Mouse (Mus musculus) heart, adult 18-20 months (tissue): ENCODE measurements around the gene Smyd5. TPM values are rescaled to one million over a fixed set of nuclear protein-coding genes. Genes with fewer than 3 reads are reported as not detected.
"Not testable (repeated sequence)": the region's sequence is repeated elsewhere in the genome, so short reads cannot be mapped to it uniquely, and the experiment has no call there.

Experiments
- DNase-seq, 2 experiments: peaks; one replicate each; pipeline ENCODE4 v3.0.0; 2021 to 2022; ENCODE audit warnings: mixed read lengths in 1 of 2
- total RNA-seq, 2 experiments: library from RNA; stranded (reverse); gene quantifications; 2 replicates each; pipeline ENCODE4 v1.2.3; 2021

Gene Smyd5
- total RNA-seq, 2 experiments from 2014 or later = 11.5 to 13.1 TPM

DNA sequence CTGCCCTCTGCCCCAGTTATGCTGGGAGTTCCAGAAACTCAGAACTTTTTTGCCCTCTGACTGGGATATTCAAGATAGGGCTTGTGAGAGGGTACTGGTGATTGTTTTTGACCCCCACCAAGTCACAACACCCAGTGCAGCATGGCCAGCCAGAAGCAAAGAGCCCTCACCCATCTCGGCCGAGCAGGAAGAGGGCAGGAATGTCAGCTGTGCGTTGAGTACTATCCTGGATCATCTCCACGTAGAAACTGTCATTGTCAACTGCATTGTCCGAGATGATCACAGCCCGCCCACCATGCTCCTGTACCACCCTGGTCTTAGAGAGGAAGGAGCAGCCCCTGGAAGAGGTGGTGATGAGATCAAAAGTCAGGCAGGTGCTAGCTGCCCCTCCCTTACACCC is 15.6 kb downstream of the Smyd5 start:
- no peak for DNase-seq

DNA sequence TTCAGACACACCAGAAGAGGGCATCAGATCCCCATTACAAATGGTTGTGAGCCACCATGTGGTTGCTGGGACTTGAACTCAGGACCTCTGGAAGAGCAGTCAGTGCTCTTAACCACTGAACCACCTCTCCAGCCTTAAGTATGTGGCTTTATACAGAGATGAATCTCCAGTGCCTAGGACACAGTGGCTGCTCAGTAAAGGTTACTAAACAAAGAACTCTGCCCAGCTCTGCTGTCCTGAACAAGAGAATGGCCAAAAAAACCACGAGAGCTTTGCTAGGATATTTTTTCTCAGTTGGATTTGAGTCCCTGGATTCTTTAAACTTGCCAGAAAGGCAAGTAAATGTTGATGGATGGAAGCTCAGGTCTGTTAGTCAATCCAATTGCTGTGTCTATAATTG is 18.4 kb downstream of the Smyd5 start:
- not testable (repeated sequence) for DNase-seq

DNA sequence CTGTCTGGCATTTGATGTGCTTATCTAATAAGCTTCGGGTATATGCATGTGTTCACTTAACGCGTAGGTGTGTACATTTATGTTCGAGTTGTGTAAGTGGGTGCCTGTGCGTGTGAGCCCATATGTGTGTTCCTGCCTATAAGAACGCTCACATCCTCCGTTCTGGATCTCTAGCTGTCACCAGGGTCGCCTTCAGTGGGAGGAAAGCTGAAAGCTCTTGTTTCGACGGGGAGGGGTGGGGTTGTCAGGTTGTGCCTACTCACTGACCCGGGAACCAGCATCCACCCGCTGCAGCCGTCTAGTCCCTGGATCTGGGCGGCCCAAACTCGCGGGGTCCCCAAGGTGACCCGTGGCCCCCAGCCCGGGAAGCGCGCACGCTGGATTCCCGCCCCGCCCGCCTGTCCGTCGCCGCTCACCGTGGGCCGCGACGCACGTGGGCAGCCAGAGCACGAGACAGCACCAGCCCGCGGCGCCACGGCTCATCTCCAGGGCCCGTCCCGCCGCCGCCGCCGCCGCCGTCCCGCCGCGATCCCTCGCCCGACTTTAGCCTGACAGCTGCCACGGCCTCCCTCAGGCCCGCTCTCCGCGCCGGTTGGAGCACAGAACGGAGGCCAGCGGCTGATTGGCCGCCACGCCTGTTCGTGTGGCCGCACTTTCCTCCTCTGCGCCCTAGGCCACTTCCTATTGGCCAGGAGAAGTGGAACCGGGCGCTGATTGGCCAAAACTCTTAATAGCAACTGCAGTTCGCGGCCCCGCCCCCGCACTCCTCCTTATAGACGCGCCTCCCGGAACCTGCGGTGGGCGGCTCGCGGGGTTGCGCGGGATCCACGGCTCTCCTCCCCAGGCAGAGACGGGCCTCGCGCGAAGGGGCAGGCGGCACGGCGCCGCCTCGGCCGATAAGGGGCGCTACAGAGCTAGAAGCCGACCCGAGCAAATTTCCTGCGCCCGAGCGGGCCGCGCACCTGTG is 19.2 kb downstream of the Smyd5 start, which contains the start of gene Cct7:
TSS of gene Cct7 (plus strand) at position 818 of the 967 bp plus-strand sequence.
- peak; percentile 99 for DNase-seq

DNA sequence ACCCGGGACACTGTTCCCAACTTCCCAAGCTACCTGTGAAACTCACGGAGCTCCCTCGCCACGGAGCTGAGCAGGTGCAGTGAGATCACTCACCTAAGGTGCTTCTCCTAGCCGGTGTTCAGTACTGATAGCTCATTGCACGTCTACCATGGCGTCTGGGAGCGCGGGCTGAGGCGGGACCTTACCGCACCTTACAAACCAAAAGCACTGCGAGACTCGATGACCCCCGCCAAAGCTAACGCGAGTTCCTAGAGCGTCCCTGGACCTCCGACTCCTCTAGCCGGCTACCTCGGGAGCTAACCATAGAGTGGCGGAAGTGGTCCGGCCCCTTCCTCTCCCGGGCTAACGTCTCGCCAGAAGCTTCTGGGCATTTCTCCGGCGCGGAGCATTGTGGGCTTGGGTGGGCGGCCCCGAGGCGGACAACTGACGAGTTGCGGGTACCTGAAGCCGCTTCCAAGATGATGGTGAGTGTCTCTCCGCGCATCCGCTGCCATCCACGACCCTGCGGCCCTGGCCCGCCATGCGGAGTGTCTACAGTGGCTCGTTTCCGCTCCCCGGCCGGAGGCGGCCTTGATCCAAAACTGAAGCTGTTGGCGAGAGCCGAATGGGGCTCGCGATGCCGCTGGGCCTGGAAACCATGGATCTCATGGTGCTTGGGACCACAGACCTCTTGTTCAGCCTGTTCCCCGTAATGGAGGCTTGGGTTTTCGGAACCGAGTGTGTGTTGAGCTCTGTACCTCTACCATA is 20.0 kb downstream of the Smyd5 start, which contains the start of gene Pradc1:
TSS of gene Pradc1 (minus strand) at position 307 of the 747 bp plus-strand sequence.
- peak; percentile 99 for DNase-seq

DNA sequence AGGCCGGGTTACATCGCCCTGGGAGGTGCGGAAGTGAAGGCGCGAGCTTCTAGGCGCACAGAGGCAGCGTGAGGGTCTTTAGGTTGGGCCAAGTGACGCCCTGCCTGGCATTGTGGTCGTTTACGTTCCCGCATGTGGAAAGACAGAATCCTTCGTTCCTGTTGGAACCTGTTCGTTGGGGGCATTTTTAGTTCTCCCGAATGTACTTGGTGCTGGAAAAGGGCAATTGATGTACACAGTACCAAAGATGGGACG is 20.5 kb downstream of the Smyd5 start:
- DNase-seq = no peak

DNA sequence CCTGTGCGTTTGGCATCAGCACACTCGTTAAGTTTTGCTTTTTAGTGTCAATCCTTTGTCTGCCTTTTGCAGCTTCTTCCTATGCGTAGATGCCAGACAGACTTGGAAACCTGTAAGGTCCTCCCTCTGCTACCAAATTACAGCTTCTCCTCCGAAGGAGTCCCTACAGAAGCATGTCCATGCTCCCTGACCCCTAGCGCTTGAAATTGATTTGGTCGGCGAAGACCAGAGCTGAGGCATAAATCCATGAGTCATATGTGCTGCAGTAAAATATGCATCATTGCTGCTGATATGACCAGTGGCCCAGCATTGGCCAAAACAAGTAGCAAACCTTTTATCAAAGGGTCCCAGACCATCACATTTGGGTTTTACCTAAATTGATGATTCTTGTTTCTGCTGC is 21.0 kb downstream of the Smyd5 start:
- DNase-seq = no peak

DNA sequence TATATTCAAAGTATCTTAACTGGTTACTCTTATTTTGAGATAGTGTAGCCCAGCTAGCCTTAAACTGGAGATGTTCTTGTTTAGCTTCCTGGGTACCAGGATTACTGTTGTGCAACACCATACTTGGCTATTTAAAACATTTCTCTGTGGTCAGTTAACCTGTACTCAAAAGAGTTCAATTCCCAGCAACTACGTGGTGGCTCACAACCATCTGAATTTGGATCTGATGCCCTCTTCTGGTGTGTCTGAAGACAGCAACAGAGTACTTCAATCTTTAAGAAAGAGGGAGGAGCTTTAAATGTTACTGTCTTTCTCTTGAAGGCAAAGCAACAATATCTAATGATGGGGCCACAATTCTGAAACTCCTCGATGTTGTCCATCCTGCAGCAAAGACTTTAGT is 27.8 kb downstream of the Smyd5 start:
- no peak for DNase-seq

DNA sequence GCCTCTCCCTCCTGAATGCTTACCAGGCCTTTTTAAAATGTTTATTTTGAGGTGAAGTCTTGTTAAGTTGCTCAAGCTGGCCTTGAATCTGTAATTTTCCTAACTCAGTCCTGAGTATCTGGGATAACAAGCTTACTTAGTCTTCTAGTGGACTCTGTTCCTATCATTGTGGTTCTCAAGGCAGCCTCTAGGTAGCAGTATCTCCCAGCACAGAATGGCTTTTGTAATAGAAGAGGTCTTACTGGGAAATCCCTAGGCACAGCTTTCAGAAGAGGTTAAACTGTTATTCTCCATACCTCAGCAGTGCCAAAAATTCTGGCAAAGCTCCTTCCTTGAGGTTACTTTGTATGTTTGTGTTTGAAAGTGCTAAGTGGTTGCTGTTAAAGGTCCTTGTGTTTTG is 33.6 kb downstream of the Smyd5 start:
- no peak for DNase-seq

DNA sequence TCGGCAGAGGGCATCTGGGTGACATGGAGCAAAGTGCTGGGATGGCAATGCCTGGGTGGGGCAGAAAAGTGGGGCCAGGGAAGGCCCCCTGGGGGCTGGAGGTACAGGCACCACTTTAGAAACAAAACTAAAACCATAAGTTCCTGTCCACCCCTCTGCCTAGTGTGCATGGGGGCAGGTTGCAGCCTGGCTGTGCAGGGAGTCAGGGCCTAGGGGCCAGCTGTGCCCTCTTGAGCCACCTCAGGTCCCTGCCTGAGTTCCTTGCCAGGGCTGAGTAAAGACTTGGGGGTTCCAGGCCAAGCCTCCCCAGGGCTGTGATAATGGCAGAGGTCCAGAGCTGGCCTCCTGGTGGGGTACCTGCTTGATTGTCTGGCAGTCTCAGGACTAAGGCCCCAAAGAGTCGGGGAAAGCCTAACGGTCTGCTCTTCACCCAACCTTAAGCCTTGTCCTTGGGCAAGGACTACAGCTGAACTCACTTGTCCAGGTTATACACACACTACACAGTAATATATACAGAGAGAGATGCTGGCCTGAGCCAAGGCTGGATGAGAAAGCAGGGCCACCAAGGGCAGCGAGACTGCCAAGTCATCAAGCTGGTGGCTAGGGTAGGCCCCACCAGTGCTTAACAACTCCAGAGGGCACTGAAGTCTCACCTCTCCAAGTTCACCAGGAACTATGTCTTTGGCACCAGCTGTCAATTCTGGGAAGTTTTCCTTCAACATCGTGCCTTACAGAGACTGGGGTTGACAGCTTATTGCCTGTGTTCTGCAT is 38.1 kb downstream of the Smyd5 start:
- DNase-seq = no peak

DNA sequence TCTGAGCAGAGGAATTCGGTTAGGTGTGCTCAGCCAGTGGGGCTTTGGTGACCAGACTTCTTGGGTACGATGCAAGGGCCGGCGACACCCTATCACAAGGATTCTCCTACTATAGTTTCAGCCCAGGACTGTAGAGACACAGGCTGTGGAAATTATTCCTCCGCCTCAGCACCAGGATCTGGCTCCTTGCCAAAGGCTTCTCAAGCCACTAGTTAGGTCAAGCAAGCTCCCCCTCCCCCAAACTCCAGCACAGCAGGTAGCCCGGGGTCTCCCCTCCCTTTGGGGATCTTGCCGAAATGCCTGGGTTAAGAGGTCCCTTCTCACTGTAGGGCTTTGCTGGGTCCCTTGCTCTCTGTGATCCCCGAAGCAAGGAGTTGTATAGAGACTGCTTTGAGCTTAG is 40.2 kb downstream of the Smyd5 start:
- DNase-seq = no peak

DNA sequence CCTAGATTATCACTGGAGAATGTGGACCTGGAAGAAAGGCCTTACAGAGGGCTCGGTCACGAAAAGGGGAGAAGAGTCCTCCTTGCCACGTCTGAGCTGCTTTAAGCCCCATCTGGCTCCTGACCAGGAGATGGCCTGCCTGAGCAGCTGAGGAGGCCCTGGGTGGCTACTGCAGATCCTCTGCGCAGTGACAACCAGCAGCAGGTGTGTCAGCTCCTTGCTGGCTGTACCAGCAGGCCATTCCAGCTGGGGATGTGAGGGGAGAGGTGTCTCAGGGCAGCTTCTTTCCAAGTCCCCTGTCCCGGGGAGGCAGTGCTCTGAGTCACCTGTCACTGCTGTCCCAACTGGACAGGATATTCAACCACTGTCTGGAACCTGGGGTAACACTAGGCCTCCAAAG is 40.8 kb downstream of the Smyd5 start:
- no peak for DNase-seq

DNA sequence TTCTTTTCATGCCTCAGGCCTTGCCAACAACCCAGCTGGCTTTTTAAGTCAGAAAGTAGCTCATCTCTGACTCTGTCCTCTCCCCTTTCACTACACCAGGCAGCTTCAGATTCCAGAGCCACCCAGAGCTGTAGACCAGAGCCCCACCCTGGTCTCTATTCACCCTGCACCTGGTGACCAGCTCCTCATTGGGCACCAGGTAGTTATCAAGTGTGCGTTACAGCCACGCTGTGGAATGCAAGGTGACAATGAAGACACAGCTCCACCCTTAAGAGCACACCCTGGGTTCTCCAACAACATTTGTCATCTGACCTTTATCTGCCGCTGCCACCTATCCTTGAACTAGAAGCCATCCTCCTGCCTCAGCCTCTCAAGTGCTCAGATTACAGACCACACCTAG is 43.8 kb downstream of the Smyd5 start:
- no peak for DNase-seq

DNA sequence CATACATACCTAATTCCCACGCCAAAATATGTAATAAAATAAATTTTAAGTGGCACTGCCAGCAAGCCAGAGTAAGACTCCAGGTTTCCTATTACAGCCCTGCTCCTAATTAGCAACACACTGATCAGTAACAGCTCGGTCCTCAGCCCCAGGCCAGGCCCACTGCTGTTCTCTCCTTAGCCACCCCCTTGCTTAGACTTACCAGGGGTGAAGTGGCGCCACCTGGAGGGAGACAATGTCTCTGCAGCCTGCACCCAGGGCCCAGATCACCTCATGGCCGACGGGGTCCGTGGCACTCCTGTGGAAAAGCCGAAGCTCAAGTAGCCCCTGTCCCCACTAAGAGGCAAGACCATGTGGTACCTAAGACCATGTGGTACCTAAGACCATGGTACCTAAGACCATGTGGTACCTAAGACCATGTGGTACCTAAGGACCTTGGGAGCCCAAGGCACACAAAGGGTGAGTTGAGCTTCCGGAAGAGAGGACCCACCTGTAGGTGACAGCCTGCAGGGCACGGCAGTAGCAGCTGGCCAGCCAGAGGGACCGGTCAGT is 45.7 kb downstream of the Smyd5 start:
- DNase-seq = no peak

DNA sequence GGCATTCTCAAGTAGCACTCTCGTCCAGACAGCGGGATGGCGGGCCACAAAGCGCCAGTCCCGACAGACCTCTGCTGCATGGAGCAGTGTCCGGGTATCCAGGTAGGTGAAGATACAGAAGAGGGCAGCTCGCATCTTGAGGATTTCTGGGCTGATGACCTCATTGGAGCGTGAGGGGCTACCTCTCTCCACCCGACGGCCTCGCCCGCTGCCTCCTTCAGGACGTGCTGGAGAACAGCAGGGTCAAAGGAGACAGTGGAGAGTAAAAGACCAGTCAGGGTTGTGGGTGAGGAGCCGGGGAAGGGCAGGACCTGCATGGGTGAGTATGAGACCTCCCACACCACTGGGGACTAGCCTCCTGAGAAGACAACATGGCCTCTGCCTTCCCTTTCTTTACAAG is 46.6 kb downstream of the Smyd5 start:
- no peak for DNase-seq

DNA sequence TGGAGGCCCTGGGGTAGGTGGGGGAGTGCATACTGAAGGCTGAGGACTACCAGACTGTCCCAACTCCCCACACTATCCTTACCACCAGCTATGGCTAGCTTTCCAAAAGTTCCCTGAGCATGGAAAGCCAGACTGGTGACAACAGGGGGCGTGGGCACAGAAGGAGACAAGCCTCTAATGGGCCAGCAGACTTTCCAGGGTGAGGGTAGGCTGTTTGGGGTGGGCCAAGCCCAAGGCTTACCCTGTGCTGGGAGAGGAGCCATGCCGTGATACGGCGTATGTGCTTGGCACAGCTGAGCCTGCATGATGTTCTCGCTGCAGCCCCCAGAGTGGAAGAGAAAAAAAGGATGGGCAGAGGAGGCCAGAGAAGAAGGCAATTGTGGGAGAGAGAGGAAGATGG is 48.2 kb downstream of the Smyd5 start:
- DNase-seq = no peak

DNA sequence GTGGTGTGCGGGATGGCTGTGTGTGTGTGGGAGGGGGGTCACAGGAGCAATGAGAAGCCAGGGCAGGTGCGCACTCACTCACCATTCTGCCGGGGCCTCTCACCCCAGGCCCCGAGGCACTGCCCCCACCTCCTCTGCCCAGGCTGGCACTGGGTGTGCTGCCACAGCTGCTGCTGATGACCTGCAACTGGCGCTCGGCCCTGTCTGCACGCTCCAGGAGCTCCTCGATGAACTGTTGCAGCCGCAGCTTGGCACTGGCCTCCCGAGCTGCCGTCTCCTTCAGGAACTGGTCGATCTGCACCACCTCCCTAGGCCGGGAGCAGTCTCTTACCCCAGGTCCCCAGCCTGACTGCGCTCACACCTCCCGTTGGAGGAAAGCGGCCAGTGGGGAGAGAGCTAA is 48.9 kb downstream of the Smyd5 start:
- no peak for DNase-seq

DNA sequence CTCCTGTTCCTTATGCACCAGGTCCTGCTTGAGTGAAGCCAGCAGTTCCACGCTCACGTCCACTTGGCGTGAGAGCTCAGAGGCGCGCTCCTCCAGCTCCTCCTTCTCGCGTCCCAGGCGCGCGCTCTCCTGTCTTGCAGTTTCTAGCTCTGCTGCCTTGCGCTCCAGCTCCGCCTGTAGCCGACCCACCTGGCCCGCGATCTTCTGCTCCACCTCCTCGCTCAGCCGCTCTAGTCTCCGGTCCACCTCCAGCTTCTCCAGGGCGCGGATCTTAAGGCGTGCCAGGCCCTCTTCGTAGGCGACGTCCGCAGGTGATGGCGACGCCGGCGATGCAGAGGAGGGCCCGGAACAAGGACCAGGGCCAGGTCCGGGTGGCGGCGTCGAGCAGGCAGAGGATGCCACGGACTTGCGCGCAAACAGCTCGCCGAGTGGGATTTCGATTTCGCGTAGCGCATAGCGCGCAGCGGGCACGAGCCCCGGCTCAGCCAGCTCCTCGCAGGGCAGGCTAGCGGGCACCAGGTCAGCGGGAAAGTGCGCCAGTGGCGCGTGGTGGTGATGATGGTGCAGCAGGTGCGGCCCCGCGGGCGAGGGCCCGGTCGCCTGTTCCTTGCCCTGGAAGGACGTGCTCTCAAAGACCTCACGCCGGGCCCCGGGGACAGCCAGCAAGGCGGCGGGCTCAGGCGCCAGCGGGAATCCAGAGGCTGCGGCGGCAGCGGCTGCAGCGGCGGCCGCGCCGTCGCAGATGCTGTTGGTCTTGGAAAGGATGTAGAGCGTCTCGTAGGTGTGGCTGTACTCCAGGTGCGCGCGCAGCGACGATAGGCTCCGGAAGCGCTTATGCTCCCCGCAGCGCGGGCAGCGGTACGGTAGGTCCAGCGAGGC is 52.3 kb downstream of the Smyd5 start:
- no peak for DNase-seq

DNA sequence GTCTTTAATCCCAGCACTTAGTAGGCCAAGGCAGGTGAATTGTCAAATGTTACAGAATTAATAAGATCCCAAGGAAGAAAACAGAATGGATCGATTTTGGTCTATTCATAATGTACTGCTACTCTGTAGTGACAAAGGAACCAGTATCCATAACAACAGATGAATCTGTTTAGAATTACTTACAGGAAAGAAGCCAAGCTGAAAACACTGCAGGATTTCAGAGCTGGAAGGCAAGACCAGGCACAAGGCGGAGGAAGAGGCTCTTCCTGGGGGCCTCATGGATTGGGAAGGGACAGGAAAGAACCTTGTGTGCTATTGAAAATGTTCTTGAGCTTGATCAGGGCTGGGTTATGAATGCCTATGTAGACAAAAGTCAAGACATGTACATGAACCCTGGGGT is 53.9 kb downstream of the Smyd5 start:
- no peak for DNase-seq

DNA sequence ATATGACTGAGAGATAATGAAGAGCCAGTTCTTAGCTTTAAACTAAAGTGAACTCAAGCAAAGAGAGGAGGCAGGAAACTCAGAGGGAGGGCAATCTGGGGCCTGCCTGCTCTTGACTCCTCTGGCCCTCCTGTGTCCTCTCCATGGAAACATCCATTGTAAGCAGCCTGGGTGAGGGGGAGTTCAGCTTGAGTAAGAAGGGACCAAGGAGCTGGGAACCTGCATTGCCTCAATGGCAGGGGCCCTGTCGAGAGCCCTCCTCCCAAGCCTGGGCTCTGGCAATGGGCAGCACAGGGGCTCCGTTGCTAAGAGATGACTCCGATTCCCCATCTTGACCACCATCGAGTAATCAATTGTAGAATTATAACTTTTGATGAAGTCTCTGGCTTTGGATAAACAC is 56.7 kb downstream of the Smyd5 start:
- no peak for DNase-seq

DNA sequence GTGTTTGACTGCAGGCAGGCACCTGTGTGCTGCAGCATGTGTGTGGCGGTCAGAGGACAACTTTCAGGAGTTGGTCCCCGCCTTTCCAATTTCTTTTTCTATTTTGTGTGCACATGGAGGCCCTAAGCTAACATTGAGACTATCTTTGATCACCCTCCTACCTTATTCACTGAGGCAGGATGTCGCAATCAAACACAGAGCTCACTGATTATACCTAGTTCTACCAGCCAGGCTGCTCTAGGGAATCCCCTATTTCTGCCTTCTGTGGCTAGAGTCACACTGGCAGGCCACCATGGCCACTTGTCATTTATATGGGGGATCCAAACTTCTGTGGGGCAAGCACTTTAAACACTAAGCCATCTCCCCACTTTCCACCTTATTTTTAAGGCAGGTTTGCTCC is 57.9 kb downstream of the Smyd5 start:
- no peak for DNase-seq

DNA sequence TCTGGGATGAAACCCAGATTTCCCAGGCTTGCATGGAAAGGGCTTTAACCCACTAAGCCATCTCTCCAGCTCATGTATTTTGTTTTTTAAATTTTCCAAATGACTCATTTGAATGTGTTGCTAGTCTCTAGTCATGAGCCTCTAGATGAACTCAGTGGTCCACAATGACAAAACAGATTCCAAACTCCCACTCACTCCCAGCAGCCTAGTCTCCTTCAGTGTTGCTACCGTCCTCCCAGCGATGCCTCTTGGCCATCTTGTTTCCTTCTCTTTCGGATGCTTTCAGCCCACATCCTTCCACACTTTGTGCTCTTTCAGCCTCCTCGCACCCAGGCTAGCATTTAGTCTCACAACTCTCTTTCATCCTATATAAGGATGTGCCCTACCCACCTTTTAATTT is 58.5 kb downstream of the Smyd5 start:
- no peak for DNase-seq

DNA sequence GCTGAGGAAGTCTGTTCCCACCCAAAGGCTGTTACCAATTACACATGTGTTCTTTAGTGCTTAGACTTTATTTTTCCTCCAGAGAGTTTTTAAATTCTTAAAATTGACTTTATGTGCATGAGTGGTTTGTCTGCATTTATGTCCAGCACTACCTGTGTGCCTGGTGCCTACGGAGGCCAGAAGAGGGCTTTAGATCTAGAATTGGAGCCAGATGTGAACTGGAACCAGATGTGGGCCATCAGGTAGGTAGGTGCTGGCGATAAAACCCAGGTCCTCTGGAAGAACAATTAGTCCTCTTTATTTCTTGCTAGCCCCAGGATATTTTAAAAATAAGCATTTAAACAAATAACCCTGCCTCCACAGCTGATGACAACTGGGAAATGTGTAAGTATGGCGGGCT is 59.8 kb downstream of the Smyd5 start:
- no peak for DNase-seq
